Comparison of ENCODE assay signal across 9 mouse cellular contexts in genomic region chr14:25726226-25727148, GRCm38 (mm10). TPM values are rescaled to one million over a fixed set of nuclear protein-coding genes. Genes with fewer than 3 reads are reported as not detected.
A peak's percentile ranks its signal among the peaks of the same experiment; 100 is the strongest.
DNase-seq lines count a peak whose midpoint lies in the region; ATAC-seq and TF ChIP-seq lines count a peak whose summit lies in the region.
"Had no signal": no experiment of that assay in that cellular context is flagged by ENCODE, and none has a peak within 500 bp of the region (broad histone marks: within the 10 kb centered on the region; RNA-seq: fewer than 3 reads in every experiment).

No protein-coding gene starts in this region.

- H3K4me1 ChIP-seq in heart, adult 2 months (ENCODE audit: control insufficient read depth, insufficient read depth, low read length): peaks cover 13% of the 10 kb centered on the region
- H3K4me1 ChIP-seq in heart, postnatal 0 days (ENCODE audit: control insufficient read depth, insufficient read depth): peaks cover 20% of the 10 kb centered on the region
- H3K4me1 ChIP-seq in limb, embryonic 15.5 days: peaks cover 34% of the 10 kb centered on the region

- no peak overlapping the region for H3K4me3 ChIP-seq in heart, adult 2 months
- H3K4me3 ChIP-seq in heart, postnatal 0 days (ENCODE audit: low read depth, low read length): no peak overlapping the region
- no peak overlapping the region for H3K4me3 ChIP-seq in limb, embryonic 15.5 days
- H3K4me3 ChIP-seq: neural tube, embryonic 13.5 days had no signal

- peak overlapping the region; percentile 30 for H3K27ac ChIP-seq in heart, adult 2 months
- no peak overlapping the region for H3K27ac ChIP-seq in heart, postnatal 0 days (ENCODE audit: low read depth)
- H3K27ac ChIP-seq in limb, embryonic 15.5 days: 0 out of 2 replicates have a peak overlapping the region, but pooled peaks have one; percentile 63

- no peak overlapping the region for H3K9ac ChIP-seq in heart, adult 2 months (ENCODE audit: low read depth, low read length)
- no peak overlapping the region for H3K9ac ChIP-seq in heart, postnatal 0 days (replicated peaks; ENCODE audit: low read depth, low read length)
- H3K9ac ChIP-seq in limb, embryonic 15.5 days: no peak overlapping the region
- H3K9ac ChIP-seq: neural tube, embryonic 13.5 days had no signal

- no peak for TF ChIP-seq POLR2A in heart, adult 2 months (IDR thresholded peaks at IDR 0.05; ENCODE audit: insufficient read depth, low read depth, low read length)

- H3K9me3 ChIP-seq in heart, postnatal 0 days (replicated peaks; ENCODE audit: control insufficient read depth, low read length): no peaks in the 10 kb centered on the region
- no peaks in the 10 kb centered on the region for H3K9me3 ChIP-seq in limb, embryonic 15.5 days
- H3K9me3 ChIP-seq: neural tube, embryonic 13.5 days had no signal

- intact Hi-C loops in heart, adult 2 months (cut with DNase I): loop anchor here (5.0 kb wide), 2 partner anchors 41 to 76 kb away; partner anchors contain the start of gene Zcchc24

- no peaks in the 10 kb centered on the region for H3K36me3 ChIP-seq in heart, adult 2 months (ENCODE audit: control insufficient read depth, insufficient read depth, low read length)
- peaks cover 3% of the 10 kb centered on the region; the same call in 1 of the 2 replicates for H3K36me3 ChIP-seq in heart, postnatal 0 days (replicated peaks; ENCODE audit: control insufficient read depth, insufficient read depth, low read length)
- peaks cover 3% of the 10 kb centered on the region for H3K36me3 ChIP-seq in limb, embryonic 15.5 days
- H3K36me3 ChIP-seq: neural tube, embryonic 13.5 days had no signal

- TF ChIP-seq CTCF in heart, adult 2 months (IDR thresholded peaks at IDR 0.05): peak; percentile 97
- TF ChIP-seq CTCF in heart, postnatal 0 days (IDR thresholded peaks at IDR 0.05; ENCODE audit: low read depth): peak; percentile 87

- no peak overlapping the region for H3K4me2 ChIP-seq in heart, postnatal 0 days (ENCODE audit: low read depth, low read length)
- H3K4me2 ChIP-seq in limb, embryonic 15.5 days: no peak overlapping the region
- H3K4me2 ChIP-seq: neural tube, embryonic 13.5 days had no signal

- TF ChIP-seq EP300 in heart, adult 2 months (IDR thresholded peaks at IDR 0.05; ENCODE audit: insufficient read depth, low read depth, low read length): no peak
- no peak for TF ChIP-seq EP300 in heart, postnatal 0 days (IDR thresholded peaks at IDR 0.05; ENCODE audit: low read depth)

- peak; percentile 18; the same call in 1 of the 2 replicates for ATAC-seq in heart, postnatal 0 days (ENCODE audit: insufficient read depth, low read depth)
- no peak for ATAC-seq in limb, embryonic 15.5 days (ENCODE audit: insufficient number of reproducible peaks, low FRiP score, low TSS enrichment, low read depth)

- H3K79me2 ChIP-seq in heart, adult 2 months (replicated peaks; ENCODE audit: control insufficient read depth, insufficient read depth, low read length): no peaks in the 10 kb centered on the region

- no peaks in the 10 kb centered on the region for H3K27me3 ChIP-seq in heart, adult 2 months (ENCODE audit: control insufficient read depth, insufficient read depth, low read length)
- no peaks in the 10 kb centered on the region for H3K27me3 ChIP-seq in heart, postnatal 0 days (ENCODE audit: control insufficient read depth, insufficient read depth, low read length)
- no peaks in the 10 kb centered on the region for H3K27me3 ChIP-seq in limb, embryonic 15.5 days
- H3K27me3 ChIP-seq: neural tube, embryonic 13.5 days had no signal

- peak in 1 of 2 experiments; percentile 76 for DNase-seq in heart, adult 2 months
- no peak for DNase-seq in heart, adult 9 months (ENCODE audit: low spot score in 2 of 2)
- peak; percentile 51 to 72 for DNase-seq in CD8-positive naive resting alpha-beta T cell, adult 2 months (ENCODE audit: low read depth in 2 of 2, low spot score in 2 of 2)
- peak; percentile 44 for DNase-seq in c-Kit-positive CD71-negative TER-119-negative erythroid progenitor cells, embryonic 14.5 days (ENCODE audit: low read depth)
- DNase-seq in heart, postnatal 0 days (ENCODE audit: low spot score): peak; percentile 67
- DNase-seq in spleen, adult 12 weeks (ENCODE audit: low spot score): peak; percentile 46
- no peak for DNase-seq in urinary bladder, postnatal 10 days (ENCODE audit: low spot score)

- 56% methylated on average over 20 of the region's 20 CpGs for WGBS in heart, adult 2 months
- 49% methylated on average over 20 of the region's 20 CpGs for whole genome bisulfite sequencing in heart, postnatal 0 days
- WGBS in limb, embryonic 15.5 days: 47% methylated on average over 20 of the region's 20 CpGs

RNA-seq across cellular contexts. Expression of gene Ppif, which starts 32.5 kb away (rescaled TPM):
- total RNA-seq in heart, adult 2 months (2021): 100 to 1,000 TPM; 244 to 288 TPM
- polyA plus RNA-seq in heart, adult 2 months (2012; rRNA removed): 487 and 529 TPM in 2 replicates
- total RNA-seq in heart, postnatal 0 days (2014; rRNA removed; ENCODE audit: low replicate concordance): 205 and 222 TPM in 2 replicates
- polyA plus RNA-seq in heart, postnatal 0 days (2015; fragmentation: Nextera tagmentation; extraction: Ambion mirVana): 140 and 151 TPM in 2 replicates
- polyA plus RNA-seq in limb, embryonic 15.5 days (2015; fragmentation: Nextera tagmentation; extraction: Ambion mirVana): 26.4 and 32.1 TPM in 2 replicates

RNA-seq across cellular contexts. Expression of gene Zcchc24, which starts 42.4 kb away (rescaled TPM):
- 10 to 100 TPM; 33.5 TPM for total RNA-seq in heart, adult 2 months (2021)
- polyA plus RNA-seq in heart, adult 2 months (2012; rRNA removed): 27.3 and 39.4 TPM in 2 replicates
- total RNA-seq in heart, postnatal 0 days (2014; rRNA removed; ENCODE audit: low replicate concordance): 36.6 and 40.3 TPM in 2 replicates
- polyA plus RNA-seq in heart, postnatal 0 days (2015; fragmentation: Nextera tagmentation; extraction: Ambion mirVana): 14.9 and 18.5 TPM in 2 replicates
- polyA plus RNA-seq in limb, embryonic 15.5 days (2015; fragmentation: Nextera tagmentation; extraction: Ambion mirVana): 31.6 and 35.4 TPM in 2 replicates

Comparison
In these comparisons a context has a peak if more than half of its experiments do, and no peak if none do; other contexts are left out.
1. DNase-seq: peak in CD8-positive naive resting alpha-beta T cell, adult 2 months (2 of 2), c-Kit-positive CD71-negative TER-119-negative erythroid progenitor cells, embryonic 14.5 days (single experiment), heart, postnatal 0 days (single experiment) and spleen, adult 12 weeks (single experiment); none in heart, adult 9 months (0 of 2) and urinary bladder, postnatal 10 days (single experiment).